Comparison of ENCODE assay signal across 18 mouse cellular contexts in the genomic region with DNA sequence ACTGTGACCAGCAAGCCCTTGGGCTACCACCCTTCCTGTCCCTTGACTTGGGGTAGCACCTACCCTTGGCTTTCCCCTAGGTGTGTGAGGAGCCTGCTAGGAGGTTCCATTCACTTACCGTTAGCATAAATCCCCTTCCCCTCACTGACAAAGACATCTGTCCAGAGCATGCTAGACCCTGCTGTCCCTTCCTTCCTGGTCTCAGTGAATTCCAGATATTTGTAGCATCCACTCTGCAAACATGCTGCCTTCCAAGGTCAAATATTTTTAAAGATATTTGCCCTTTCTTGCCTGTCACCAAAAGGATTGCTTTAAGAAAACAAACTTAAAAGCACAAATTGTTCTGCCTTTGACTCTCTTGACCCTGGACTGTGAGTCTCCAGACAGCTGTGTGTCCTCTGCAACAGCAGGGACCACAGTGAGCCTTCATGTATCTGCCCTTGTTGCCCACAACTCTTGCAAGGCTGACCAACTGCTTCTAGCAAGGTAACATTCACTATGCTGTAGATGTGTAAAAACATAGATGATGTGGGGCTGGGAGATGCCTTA.
DNase-seq lines count a peak whose midpoint lies in the region; TF ChIP-seq lines count a peak whose summit lies in the region.
"Had no signal": no experiment of that assay in that cellular context is flagged by ENCODE, and none has a peak within 500 bp of the region (broad histone marks: within the 10 kb centered on the region; RNA-seq: fewer than 3 reads in every experiment).

No protein-coding gene starts in this region.

- H3K27me3 ChIP-seq in kidney, adult 2 months (replicated peaks; ENCODE audit: control insufficient read depth, insufficient read depth, low read length): no peaks in the 10 kb centered on the region
- H3K27me3 ChIP-seq in testis, adult 2 months (ENCODE audit: control insufficient read depth, insufficient read depth, low read length): no peaks in the 10 kb centered on the region
- H3K27me3 ChIP-seq: hindbrain, embryonic 15.5 days; intestine, embryonic 15.5 days; liver, embryonic 12.5 days; lung, embryonic 15.5 days had no signal

- H3K4me1 ChIP-seq in kidney, adult 2 months (ENCODE audit: control insufficient read depth, insufficient read depth, low read length): no peaks in the 10 kb centered on the region
- peaks cover 4% of the 10 kb centered on the region for H3K4me1 ChIP-seq in testis, adult 2 months (ENCODE audit: control insufficient read depth, insufficient read depth, low read length)
- H3K4me1 ChIP-seq: embryonic facial prominence, embryonic 10.5 days; hindbrain, embryonic 15.5 days; intestine, embryonic 15.5 days; liver, embryonic 12.5 days had no signal

- H3K27ac ChIP-seq in kidney, adult 2 months (ENCODE audit: insufficient read depth, low read depth, low read length): no peak overlapping the region
- H3K27ac ChIP-seq in testis, adult 2 months (ENCODE audit: control insufficient read depth, insufficient read depth, low read depth, low read length): peak overlapping the region; percentile 40
- H3K27ac ChIP-seq: embryonic facial prominence, embryonic 10.5 days; hindbrain, embryonic 15.5 days; intestine, embryonic 15.5 days; liver, embryonic 12.5 days; lung, embryonic 15.5 days had no signal

- no peak for TF ChIP-seq CTCF in kidney, adult 2 months (conservative IDR thresholded peaks at IDR 0.05; ENCODE audit: insufficient read depth, insufficient read length, low read depth, low read length)
- no peak for TF ChIP-seq CTCF in testis, adult 2 months (IDR thresholded peaks at IDR 0.05; ENCODE audit: control insufficient read depth, insufficient read depth, insufficient replicate concordance, low read depth, low read length)

- no peaks in the 10 kb centered on the region for H3K36me3 ChIP-seq in kidney, adult 2 months (ENCODE audit: control insufficient read depth, insufficient read depth, low read length)
- no peaks in the 10 kb centered on the region for H3K36me3 ChIP-seq in testis, adult 2 months (ENCODE audit: control insufficient read depth, insufficient read depth, low read length)
- H3K36me3 ChIP-seq: embryonic facial prominence, embryonic 10.5 days; hindbrain, embryonic 15.5 days; intestine, embryonic 15.5 days; liver, embryonic 12.5 days; lung, embryonic 15.5 days had no signal

- no peak for TF ChIP-seq POLR2A in kidney, adult 2 months (IDR thresholded peaks at IDR 0.05; ENCODE audit: low read depth, low read length)
- no peak for TF ChIP-seq POLR2A in testis, adult 2 months (IDR thresholded peaks at IDR 0.05; ENCODE audit: control insufficient read depth, low read depth, low read length)

- peak; percentile 53 for DNase-seq in kidney, adult 2 months
- no peak for DNase-seq in kidney, postnatal 25 days
- no peak for DNase-seq in testis, postnatal 14 days (ENCODE audit: low spot score)
- DNase-seq in lung, postnatal 10 days: peak; percentile 64
- DNase-seq in adipocyte (ENCODE audit: low spot score): no peak
- no peak for DNase-seq in cerebellum, postnatal 10 days
- DNase-seq: adrenal gland, postnatal 36 days; cerebellum, adult 9-10 months; gastrocnemius, postnatal 36 days; midbrain, embryonic 14.5 days; spleen, adult 18-20 months; thymus, postnatal 25 days had no signal

- H3K4me3 ChIP-seq in kidney, adult 2 months (ENCODE audit: insufficient read depth, low read depth, low read length): no peak overlapping the region
- no peak overlapping the region for H3K4me3 ChIP-seq in testis, adult 2 months (ENCODE audit: control insufficient read depth, low read depth, low read length)
- H3K4me3 ChIP-seq: embryonic facial prominence, embryonic 10.5 days; hindbrain, embryonic 15.5 days; intestine, embryonic 15.5 days; liver, embryonic 12.5 days; lung, embryonic 15.5 days had no signal

- WGBS in kidney, adult 2 months: 84% methylated on average over 1 of the region's 1 CpGs

Comparison
In these comparisons a context has a peak if more than half of its experiments do, and no peak if none do; other contexts are left out.
1. DNase-seq: peak in kidney, adult 2 months (single experiment) and lung, postnatal 10 days (single experiment); none in kidney, postnatal 25 days (0 of 2), testis, postnatal 14 days (single experiment), adipocyte (single experiment) and cerebellum, postnatal 10 days (0 of 2).